Mouse (Mus musculus): Measurements from ENCODE around the gene 1110004F10Rik.
"Not testable (repeated sequence)": the region's sequence is repeated elsewhere in the genome, so short reads cannot be mapped to it uniquely, and the experiment has no call there.

1110004F10Rik gene

GRCm38 (mm10) chr7:116039196-116039537 is at the start of gene 1110004F10Rik:
1110004F10Rik (plus strand) TSS chr7:116039397.
- DNase-seq, result peak in 1 of 2 experiments; percentile 29

GRCm38 (mm10) chr7:116002726-116003125 is 36.5 kb upstream of the 1110004F10Rik start:
- no peak for DNase-seq

- DNase-seq, result no peak
These were observed 9.2 kb upstream of the 1110004F10Rik start for GRCm38 (mm10) chr7:116029991-116030390.

- DNase-seq, result peak in 1 of 2 experiments; percentile 16
These were observed 8.4 kb upstream of the 1110004F10Rik start for GRCm38 (mm10) chr7:116030597-116031387.

- peak in 1 of 2 experiments; percentile 49 for DNase-seq
These were observed 7.8 kb upstream of the 1110004F10Rik start for GRCm38 (mm10) chr7:116031388-116031717.

- DNase-seq, result peak; percentile 68 to 79
These were observed 7.2 kb upstream of the 1110004F10Rik start for GRCm38 (mm10) chr7:116031718-116032595.

- DNase-seq, result peak; percentile 81 to 86
These were observed 6.4 kb upstream of the 1110004F10Rik start for GRCm38 (mm10) chr7:116032596-116033307.

GRCm38 (mm10) chr7:116033371-116034241 is 5.6 kb upstream of the 1110004F10Rik start:
- peak; percentile 68 to 78 for DNase-seq

GRCm38 (mm10) chr7:116034282-116034758 is 4.9 kb upstream of the 1110004F10Rik start:
- peak; percentile 56 to 65 for DNase-seq

GRCm38 (mm10) chr7:116035504-116035903 is 3.7 kb upstream of the 1110004F10Rik start:
- no peak for DNase-seq

GRCm38 (mm10) chr7:116036591-116037555 is 2.3 kb upstream of the 1110004F10Rik start:
- peak in 1 of 2 experiments; percentile 11 for DNase-seq

GRCm38 (mm10) chr7:116038024-116038423 is 1.2 kb upstream of the 1110004F10Rik start:
- DNase-seq, result peak; percentile 10 to 13

GRCm38 (mm10) chr7:116038511-116038910 is 686 bp upstream of the 1110004F10Rik start, which contains the start of gene Sox6:
Sox6 (minus strand) TSS chr7:116038796.
- DNase-seq, result peak; percentile 52 to 64

GRCm38 (mm10) chr7:116039538-116040466 is 605 bp downstream of the 1110004F10Rik start:
- DNase-seq, result peak; percentile 88 to 90

- DNase-seq, result no peak
These were observed 1.3 kb downstream of the 1110004F10Rik start for GRCm38 (mm10) chr7:116040470-116041019.

GRCm38 (mm10) chr7:116060739-116061138 is 21.5 kb downstream of the 1110004F10Rik start:
- no peak for DNase-seq

- not testable (repeated sequence) for DNase-seq
These were observed 45.2 kb downstream of the 1110004F10Rik start, which contains the start of gene Gm4353 for GRCm38 (mm10) chr7:116084366-116084765. Gm4353 (minus strand) TSS chr7:116084635.

- peak; percentile 92 to 95 for DNase-seq
These were observed 53.7 kb downstream of the 1110004F10Rik start for GRCm38 (mm10) chr7:116092710-116093465.
